Mouse (Mus musculus) cerebral cortex, adult 2 months (tissue): ENCODE results near the gene Eya3.

Source experiments
- WGBS: fragments of 180-500 bp; shearing (Covaris S2); methylation state at CpG from one replicate; pipeline ENCODE4 v1.1.7; 2018; 5-methylcytosine and 5-hydroxymethylcytosine counted together

Gene Eya3

GRCm38 (mm10) chr4:132639191-132639713 is 465 bp downstream of the Eya3 start:
- 0% methylated on average over 35 of the region's 35 CpGs for WGBS

GRCm38 (mm10) chr4:132647439-132647838 is 8.7 kb downstream of the Eya3 start:
- 69% methylated on average over 7 of the region's 7 CpGs for WGBS

GRCm38 (mm10) chr4:132649271-132649999 is 10.6 kb downstream of the Eya3 start:
- 62% methylated on average over 6 of the region's 6 CpGs for WGBS

- WGBS = 17% methylated on average over 4 of the region's 4 CpGs
Observed at GRCm38 (mm10) chr4:132652842-132653241, 14.1 kb downstream of the Eya3 start.

GRCm38 (mm10) chr4:132653799-132654198 is 15.0 kb downstream of the Eya3 start:
- 65% methylated on average over 3 of the region's 3 CpGs for WGBS

DNA sequence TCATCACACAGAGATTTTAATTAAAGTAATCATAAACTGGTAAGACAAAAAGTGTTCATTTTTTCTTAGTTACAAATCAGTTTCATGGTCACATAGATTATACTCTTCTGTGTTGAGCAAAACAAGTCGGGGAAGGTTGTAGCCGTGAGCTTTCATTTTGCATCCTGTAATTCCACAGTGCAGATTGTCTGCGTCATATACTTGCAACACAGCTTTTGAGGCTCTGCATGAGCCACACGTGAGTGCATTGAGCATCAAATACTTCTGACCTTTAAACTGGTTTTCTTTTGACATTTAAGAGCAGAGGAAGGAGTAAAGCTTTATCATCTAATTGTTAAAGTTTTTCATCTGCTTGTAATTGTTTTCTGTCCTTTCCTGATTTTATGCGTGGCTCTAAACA is 16.5 kb downstream of the Eya3 start:
- 68% methylated on average over 5 of the region's 5 CpGs for WGBS

- 79% methylated on average over 7 of the region's 7 CpGs for WGBS
Observed at GRCm38 (mm10) chr4:132659106-132659505, 20.3 kb downstream of the Eya3 start.

DNA sequence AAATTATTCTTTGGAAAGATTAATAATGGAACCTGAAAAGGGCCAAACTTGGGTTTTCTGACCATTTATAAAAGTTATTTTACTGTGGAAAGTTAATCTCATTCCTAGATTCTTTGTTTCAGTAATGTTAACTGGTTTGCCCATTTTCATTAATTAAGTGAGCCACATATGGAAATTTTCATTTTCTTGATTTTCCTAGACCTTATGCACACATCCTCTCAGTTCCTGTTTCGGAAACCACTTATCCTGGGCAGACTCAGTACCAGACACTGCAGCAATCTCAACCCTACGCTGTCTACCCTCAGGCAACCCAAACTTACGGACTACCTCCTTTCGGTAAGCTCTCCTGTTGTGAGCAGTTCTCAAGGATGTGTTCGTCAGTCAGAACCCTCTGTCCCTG is 33.9 kb downstream of the Eya3 start:
- WGBS = 97% methylated on average over 5 of the region's 5 CpGs

DNA sequence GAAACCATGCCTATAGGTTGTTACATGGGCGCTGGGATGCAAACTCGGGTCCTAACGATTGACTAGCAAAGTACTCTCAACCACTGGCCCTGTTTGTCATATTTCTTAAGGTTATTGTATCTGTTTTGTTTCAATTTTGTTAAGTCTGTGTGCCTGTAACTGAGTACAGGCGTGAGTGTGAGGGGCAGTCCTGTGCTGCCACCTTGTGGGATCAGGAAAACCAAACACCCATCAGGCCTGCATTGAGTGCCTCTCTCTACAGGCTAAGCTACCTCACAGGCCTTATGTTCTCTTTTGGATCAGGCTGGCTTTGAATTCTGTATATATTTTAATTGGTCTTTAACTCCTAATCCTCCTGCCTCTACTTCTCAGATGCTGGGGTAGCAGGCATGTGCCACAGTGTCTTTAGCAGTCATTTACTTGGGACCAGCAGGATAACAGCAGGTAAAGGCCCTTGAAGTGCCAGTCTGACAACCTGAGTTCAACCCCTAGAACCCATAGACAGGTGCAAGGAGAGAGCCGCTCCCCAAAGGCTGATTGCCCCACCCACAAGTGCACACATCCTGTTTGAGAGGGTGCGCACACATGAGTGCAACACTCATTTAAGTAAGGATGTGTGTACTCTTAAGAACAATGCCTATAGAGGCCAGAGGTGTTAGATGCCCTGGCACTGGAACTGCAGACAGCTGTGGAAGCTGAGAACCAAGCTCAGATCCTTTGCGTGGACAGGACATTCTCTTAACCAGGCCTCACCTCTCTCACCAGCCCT is 38.2 kb downstream of the Eya3 start:
- WGBS = 86% methylated on average over 7 of the region's 7 CpGs

DNA sequence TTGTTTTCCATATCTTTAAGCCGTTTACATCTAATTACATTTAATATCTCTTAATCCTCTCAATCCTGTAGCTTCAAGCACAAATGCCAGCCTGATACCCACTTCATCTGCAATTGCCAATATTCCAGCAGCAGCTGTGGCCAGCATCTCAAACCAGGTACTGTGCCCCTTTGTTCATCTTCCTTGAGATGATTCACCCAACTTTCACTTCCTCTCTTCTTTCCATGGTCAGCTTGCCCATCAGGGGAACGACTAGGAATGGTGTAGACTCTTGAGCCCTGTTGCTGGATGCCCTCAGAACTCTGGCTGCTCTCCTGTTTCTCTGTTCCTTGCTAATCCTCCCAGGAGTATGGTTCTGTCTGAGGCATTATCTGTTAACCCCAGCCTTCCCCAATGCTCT is 50.8 kb downstream of the Eya3 start:
- 73% methylated on average over 2 of the region's 2 CpGs for WGBS

- 95% methylated on average over 3 of the region's 3 CpGs for WGBS
Observed at GRCm38 (mm10) chr4:132693366-132693765, 54.6 kb downstream of the Eya3 start.

DNA sequence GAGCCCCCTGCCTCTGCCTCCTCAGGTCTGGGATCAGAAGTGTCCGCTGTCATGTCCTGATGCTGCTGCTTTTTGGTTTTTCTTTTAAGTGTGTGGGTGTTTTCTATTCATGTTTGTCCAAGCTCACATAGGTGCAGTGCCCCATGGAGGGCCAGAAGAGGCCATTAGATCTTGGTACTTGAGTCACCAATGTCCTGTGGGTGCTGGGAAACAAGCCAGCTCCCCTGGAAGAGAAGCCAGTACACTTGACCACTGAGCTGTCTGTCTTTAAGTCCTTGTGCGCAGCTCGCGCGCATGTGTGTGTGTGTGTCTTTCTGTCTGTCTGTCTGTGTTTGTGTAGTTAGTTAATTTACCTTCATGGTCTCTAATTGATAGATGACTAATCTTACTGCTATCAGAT is 63.3 kb downstream of the Eya3 start:
- WGBS = 97% methylated on average over 5 of the region's 5 CpGs

- WGBS = 76% methylated on average over 8 of the region's 8 CpGs
Observed at GRCm38 (mm10) chr4:132706885-132707284, 68.1 kb downstream of the Eya3 start.

DNA sequence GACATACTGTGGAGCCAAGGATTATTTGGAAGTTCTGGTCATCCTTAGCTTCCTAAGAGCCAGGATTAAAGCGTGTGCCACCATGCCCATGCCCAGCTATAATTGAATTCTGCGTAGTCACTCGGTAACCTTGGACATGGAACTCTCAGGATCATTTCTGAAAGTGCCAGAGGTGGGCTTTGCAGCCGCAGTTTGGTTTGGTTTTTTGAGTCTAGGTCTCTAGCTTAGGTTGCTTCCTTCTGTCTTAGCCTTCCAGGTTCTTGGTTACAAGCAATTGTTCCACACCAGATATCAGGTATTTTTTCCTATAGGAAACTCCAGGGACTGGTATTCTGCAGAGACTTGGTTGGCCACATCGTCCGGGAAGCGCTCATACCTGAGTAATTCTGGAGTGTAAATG is 74.4 kb downstream of the Eya3 start:
- WGBS = 98% methylated on average over 7 of the region's 7 CpGs

DNA sequence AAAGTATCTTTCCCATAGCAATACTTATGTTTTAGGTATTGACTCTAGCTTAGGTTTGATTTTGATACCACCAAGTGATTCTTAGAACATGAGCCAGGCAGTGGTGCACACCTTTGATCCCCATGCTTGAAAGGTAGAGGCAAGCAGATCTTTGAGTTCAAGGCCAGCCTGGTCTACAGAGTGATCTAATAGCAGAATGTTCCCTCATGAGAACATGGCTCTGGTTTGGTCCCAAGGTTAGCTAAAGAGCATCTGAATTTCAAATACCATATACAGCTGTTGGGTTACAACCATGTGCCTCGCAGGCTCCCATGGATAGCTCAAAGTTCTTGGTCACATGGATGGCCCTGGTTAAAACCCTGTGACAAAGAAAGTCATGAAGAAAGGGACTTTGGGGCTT is 79.5 kb downstream of the Eya3 start:
- WGBS = 100% methylated on average over 1 of the region's 1 CpGs

DNA sequence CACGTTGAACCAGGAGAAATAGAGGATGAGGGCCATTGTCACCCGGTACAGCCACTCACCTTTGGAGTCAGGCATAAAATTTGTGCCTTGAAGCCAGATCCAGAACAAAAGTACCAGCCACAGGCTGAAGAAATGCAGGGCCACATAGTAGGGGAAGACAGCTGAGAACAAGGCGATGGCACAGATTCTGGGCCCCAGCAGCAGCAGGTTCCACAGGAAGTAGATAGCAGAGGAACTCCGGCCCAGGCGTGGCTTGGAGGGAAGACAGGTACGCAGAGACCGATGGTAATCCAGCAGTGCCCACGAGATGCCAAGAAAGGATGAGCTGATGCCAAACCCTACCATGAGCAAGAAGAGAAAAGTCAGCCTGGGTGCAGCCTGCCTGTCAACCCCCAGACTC is 89.4 kb downstream of the Eya3 start:
- 88% methylated on average over 8 of the region's 8 CpGs for WGBS

GRCm38 (mm10) chr4:132731616-132732015 is 92.8 kb downstream of the Eya3 start:
- 56% methylated on average over 12 of the region's 12 CpGs for WGBS

DNA sequence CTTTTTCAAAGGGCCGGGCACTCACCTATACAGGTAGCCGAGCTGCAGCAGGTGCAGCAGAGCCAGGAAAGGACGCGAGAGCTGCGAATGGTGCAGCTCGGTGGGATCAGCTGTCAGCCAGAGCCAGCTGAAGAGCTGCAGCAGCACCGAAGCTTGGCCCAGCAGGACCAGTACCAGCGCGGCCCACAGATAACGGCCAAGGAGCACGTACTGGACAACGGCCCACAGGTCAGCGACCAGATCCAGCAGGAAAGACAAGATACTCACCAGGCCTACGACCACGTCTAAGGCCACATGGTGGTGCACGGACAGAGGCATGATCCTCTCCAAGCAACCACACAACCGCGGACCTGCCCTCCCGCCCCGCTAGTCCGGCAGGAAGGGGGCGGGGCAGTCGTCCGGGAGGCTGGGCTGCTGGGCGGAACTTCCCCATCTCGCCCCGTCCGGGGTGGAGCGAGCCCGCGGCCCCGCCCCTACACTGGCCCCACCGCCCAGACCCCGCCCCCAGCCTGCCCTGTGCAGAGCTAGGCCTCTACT is 93.4 kb downstream of the Eya3 start, which contains the start of gene Xkr8:
Xkr8 (minus strand) TSS at position 399 of the 537 bp plus-strand sequence.
- WGBS = 6% methylated on average over 34 of the region's 34 CpGs

DNA sequence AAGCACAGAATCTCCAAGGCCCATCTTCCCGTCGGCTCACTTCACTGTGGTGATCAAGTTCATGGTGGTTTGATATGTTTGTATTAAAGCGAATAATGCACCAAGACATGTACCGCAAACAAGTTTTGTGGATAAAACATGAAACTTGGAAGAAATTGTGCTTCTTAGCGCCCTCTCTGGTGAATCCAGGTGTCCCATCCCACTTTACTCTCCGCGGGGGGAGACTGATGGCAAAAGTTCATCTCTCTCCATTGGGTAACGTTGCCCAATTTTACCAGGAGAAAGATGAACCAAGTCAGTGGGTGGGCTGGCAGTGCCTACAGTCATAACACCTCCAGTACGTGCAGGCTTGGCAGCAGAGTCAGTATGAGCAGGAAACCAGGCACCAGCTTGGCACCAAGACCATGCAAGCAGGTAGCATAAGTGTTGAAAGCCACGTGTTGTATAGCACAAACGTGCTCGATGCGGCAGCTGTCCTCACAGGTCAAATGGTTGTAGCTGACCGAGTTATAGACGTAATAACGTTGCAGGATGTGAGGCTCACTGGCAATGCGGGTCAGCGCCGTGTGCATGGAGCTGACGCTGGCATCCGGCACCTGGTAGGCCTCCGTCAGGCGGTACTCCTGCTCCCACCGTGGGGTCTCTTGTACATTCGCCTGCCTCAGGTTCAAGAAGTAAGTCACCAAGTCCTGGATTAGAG is 94.4 kb downstream of the Eya3 start:
- 90% methylated on average over 25 of the region's 25 CpGs for WGBS

DNA sequence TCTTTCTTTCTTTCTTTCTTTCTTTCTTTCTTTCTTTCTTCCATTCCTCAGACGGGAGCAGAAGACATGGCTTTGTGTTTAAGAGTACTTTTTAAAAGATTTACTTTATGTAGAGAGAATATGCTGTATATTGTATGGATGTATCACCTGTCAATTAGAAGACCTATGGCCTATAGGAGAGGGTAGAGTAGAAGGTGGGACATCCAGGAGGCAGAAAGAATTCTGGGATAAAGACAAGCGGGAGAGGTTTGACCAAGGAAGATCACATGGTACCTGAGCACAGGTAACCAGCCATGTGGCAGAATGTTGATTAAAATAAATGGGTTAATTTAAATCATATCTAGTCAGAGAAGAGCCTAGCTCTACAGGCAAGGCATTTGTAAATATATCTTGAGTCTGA is 96.0 kb downstream of the Eya3 start:
- 99% methylated on average over 2 of the region's 2 CpGs for WGBS

GRCm38 (mm10) chr4:132735389-132735788 is 96.6 kb downstream of the Eya3 start:
- WGBS = 78% methylated on average over 2 of the region's 2 CpGs

DNA sequence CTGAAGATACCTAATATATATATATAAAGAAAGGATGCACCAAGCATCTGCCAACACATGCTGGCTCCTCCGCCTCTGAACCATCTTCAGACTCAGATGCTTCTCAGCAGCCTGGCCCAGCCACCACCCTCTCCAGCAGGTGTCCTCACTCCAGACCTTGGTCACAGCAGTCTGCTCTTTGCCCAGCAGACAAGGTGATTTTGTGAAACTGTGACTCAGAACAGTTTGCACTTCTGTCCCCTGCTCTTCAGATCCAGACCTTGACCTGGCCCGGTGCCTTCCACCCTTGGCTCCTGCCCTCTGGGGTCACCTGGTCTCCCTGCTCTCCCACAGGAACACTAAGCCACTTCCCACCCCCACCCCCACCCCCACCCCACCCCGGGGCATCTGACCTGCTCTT is 97.1 kb downstream of the Eya3 start:
- 64% methylated on average over 3 of the region's 3 CpGs for WGBS
